Mouse (Mus musculus) gastrocnemius, adult 8-10 months (tissue): Measurements from ENCODE around the gene Acot7. TPM values are rescaled to one million over a fixed set of nuclear protein-coding genes. Genes with fewer than 3 reads are reported as not detected.

Experiments used
- DNase-seq, 2 experiments: peaks; one replicate each; pipeline ENCODE4 v3.0.0; 2022; ENCODE audit warnings: low spot score in 2 of 2
- total RNA-seq, 4 experiments: library from RNA; stranded (reverse); gene quantifications; 2 replicates each; pipeline ENCODE4 v1.2.4; 2022

The Acot7 gene
- total RNA-seq, 4 experiments from 2014 or later, result 13.8 to 15.9 (median 15.1) TPM

GRCm38 (mm10) chr4:152243241-152243891 is 65.4 kb downstream of the Acot7 start:
- no peak for DNase-seq

- DNase-seq, result no peak
Measured at GRCm38 (mm10) chr4:152243969-152244368, 66.0 kb downstream of the Acot7 start.

- DNase-seq, result no peak
Measured at GRCm38 (mm10) chr4:152244545-152245522, 66.9 kb downstream of the Acot7 start.

GRCm38 (mm10) chr4:152246011-152246410 is 68.1 kb downstream of the Acot7 start:
- DNase-seq, result peak in 1 of 2 experiments; percentile 60

- no peak for DNase-seq
Measured at GRCm38 (mm10) chr4:152247195-152247594, 69.3 kb downstream of the Acot7 start.

GRCm38 (mm10) chr4:152250615-152251014 is 72.7 kb downstream of the Acot7 start:
- DNase-seq, result no peak

GRCm38 (mm10) chr4:152253183-152253759 is 75.3 kb downstream of the Acot7 start:
- DNase-seq, result no peak

- peak; percentile 65 to 73 for DNase-seq
Measured at GRCm38 (mm10) chr4:152257070-152257469, 79.1 kb downstream of the Acot7 start.

GRCm38 (mm10) chr4:152260451-152260850 is 82.5 kb downstream of the Acot7 start:
- DNase-seq, result no peak

GRCm38 (mm10) chr4:152262187-152262586 is 84.3 kb downstream of the Acot7 start:
- peak in 1 of 2 experiments; percentile 63 for DNase-seq

- DNase-seq, result no peak
Measured at GRCm38 (mm10) chr4:152263089-152263488, 85.2 kb downstream of the Acot7 start.

- no peak for DNase-seq
Measured at GRCm38 (mm10) chr4:152263512-152264176, 85.7 kb downstream of the Acot7 start.

GRCm38 (mm10) chr4:152264177-152264530 is 86.2 kb downstream of the Acot7 start:
- DNase-seq, result no peak

GRCm38 (mm10) chr4:152264867-152265568 is 87.1 kb downstream of the Acot7 start:
- no peak for DNase-seq

- no peak for DNase-seq
Measured at GRCm38 (mm10) chr4:152265791-152266190, 87.9 kb downstream of the Acot7 start.

- peak; percentile 51 to 76 for DNase-seq
Measured at GRCm38 (mm10) chr4:152266236-152266895, 88.4 kb downstream of the Acot7 start.

GRCm38 (mm10) chr4:152267748-152268369 is 89.9 kb downstream of the Acot7 start:
- peak; percentile 63 to 75 for DNase-seq

- no peak for DNase-seq
Measured at GRCm38 (mm10) chr4:152269967-152270366, 92.0 kb downstream of the Acot7 start.

GRCm38 (mm10) chr4:152270599-152270998 is 92.7 kb downstream of the Acot7 start:
- no peak for DNase-seq

GRCm38 (mm10) chr4:152271334-152271733 is 93.4 kb downstream of the Acot7 start:
- no peak for DNase-seq
